Mouse (Mus musculus) cortical plate, adult 2 months (tissue): ENCODE results near the gene BC025446.

Source experiments
- CTCF ChIP-seq: fragments of 200-500 bp; IDR thresholded peaks from 2 replicates; pipeline ENCODE4 v1.5.1; 2011; ENCODE audit warnings: mild to moderate bottlenecking, control low read depth, low read length; ENCODE audit not compliant: insufficient read depth; ENCODE audit errors: extremely low read depth
- POLR2A ChIP-seq: fragments of 200-500 bp; IDR thresholded peaks from 2 replicates; pipeline ENCODE4 v1.6.1; 2011; ENCODE audit warnings: mild to moderate bottlenecking, low read length, control low read depth; ENCODE audit not compliant: insufficient read depth; ENCODE audit errors: extremely low read depth

DNA sequence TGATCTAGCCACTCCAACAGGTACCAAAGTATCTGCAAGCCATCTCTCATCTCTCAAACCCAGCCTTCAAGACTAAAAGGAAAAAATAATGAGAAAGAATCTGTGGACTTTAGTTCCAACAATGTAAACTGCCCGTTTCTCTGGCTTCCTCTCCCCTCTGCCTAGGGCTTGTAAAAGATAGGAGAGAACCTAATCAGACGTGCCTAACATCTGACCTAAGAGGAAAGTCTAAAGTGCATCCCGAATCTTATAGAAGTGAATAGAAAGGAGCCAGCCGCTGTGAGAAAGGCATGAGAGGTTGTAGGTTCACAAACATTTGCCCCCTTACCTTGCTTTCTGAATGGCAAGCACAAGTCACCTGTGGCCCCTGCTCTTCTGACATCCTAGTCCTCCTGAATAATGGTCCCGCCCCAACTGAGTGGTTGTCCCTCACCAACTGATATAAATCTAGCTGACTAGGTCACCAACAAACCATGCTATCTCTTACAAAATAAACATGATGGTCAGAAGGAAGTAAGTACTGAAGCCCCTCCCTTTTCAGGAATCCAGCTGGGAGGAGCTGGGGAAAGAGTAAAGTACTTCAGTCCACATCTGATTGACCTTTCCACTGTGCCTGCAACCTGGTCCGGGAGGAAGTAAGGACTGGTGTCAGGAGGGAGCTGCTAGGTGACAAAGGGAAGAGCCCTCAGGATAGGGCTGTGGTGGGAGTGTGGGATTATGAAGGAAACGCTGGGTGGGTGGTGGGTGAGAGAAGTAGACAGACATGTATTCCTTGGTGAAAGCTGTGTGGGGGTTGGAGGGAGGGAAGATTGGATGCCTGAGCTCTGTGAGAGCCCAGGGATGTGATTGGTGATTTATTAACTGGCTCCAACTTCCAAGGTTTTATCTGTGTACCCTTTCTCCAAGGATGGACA is at the start of gene BC025446:
- TF ChIP-seq POLR2A (no peak), CTCF (no peak)
